Mouse (Mus musculus): ENCODE data around the gene Rpl10a.

Rpl10a gene

DNA sequence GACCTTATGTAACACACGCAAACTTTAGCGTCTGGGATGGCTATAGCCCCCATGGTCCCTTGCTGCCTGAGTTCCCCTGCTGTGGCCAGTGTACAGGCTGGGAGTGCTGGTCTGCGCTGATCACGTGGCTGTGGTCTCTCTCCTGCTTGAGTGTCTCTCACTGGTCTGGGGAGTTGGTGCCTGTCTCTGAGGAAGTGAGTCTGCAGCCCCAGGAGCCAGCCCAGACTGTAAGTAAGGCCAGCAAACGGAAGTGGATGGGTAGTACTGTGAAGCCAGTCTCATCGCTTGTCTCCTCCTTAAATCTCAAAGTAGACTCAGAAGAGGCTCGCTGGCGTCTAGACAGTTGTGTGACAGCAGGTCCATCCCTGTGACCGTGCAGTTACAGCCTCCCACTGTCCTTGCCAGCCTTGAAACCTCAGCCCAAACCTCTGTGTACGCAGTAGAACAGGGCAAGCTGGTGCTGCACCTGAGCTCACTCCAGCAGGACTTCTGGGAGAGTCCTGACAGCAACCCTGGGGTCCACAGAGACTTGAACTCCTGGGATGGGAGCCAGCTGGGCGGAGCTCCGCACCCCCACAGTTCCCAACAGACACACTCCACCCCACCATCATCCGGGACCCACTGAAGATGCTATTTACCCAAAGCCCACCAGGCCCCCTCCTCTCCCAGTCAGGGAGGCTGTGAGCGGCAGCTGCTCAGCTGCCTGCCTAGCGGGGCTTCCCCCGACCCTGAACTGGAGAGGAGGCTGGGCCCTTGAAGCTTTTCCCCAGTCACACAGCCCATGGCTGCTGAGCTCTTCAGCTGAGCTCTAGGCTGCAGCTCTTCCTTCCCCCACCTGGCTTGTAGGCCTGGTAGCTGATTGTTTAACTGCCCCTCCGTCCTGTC is 33.6 kb upstream of the Rpl10a start:
- POLR2A ChIA-PET: interaction anchor here in 3 of 4 experiments (0.5 to 3.2 kb wide), 11 partner anchors 9 to 69 kb away, joined by 3 to 8 read pairs (median 3); partner anchors contain the start of gene Fance (in 1 of the 3)
- CTCF ChIA-PET: interaction anchor here (0.6 to 1.5 kb wide), 16 partner anchors 8 to 496 kb away, joined by 3 to 8 read pairs (median 4); partner anchors contain the start of gene Ppard (in 1 of the 4)

DNA sequence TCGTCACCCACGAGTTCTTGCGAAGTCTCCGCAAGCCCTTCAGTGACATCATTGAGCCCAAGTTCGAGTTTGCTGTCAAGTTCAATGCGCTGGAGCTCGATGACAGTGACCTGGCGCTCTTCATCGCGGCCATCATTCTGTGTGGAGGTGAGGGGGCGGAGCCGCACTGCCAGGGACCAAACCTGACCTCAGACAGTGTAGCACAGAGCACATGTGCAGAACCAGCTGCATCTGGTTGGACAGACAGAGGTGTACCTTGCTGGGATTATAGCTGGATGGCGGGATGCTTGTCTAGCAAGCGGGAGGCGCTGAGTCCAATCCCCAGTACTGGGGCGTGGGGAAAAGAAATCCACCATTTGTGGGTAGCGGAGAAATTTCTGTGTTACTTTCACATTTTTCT is 29.4 kb upstream of the Rpl10a start:
- ChIA-PET CTCF (interaction anchor here in 3 of 4 experiments (0.6 to 3.2 kb wide), 13 partner anchors 10 to 85 kb away, joined by 3 to 13 read pairs (median 4); partner anchors contain the start of gene Ppard (in 1 of the 3)), POLR2A (interaction anchor here in 3 of 4 experiments (0.5 to 3.6 kb wide), 16 partner anchors 9 to 190 kb away, joined by 3 to 24 read pairs (median 3); partner anchors contain the start of genes Fance (in 2 of the 3) and Def6 (in 1 of the 3))

DNA sequence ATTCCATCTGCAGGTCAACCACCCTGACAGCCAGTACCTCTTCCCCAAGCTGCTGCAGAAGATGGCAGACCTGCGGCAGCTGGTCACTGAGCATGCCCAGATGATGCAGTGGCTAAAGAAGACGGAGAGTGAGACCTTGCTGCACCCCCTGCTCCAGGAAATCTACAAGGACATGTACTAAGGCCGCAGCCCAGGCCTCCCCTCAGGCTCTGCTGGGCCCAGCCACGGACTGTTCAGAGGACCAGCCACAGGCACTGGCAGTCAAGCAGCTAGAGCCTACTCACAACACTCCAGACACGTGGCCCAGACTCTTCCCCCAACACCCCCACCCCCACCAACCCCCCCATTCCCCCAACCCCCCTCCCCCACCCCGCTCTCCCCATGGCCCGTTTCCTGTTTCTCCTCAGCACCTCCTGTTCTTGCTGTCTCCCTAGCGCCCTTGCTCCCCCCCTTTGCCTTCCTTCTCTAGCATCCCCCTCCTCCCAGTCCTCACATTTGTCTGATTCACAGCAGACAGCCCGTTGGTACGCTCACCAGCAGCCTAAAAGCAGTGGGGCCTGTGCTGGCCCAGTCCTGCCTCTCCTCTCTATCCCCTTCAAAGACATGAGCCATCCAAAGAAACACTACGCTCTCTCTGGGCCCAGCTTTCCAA is 28.5 kb upstream of the Rpl10a start:
- ChIA-PET CTCF (interaction anchor here (0.5 to 3.2 kb wide), 6 partner anchors 9 to 215 kb away, joined by 3 to 12 read pairs (median 4); no protein-coding TSS in a partner anchor), POLR2A (interaction anchor here in 2 of 4 experiments (1.2 to 6.0 kb wide), 7 partner anchors 8 to 78 kb away, joined by 3 to 38 read pairs (median 8); partner anchors contain the start of genes Fance (in 2 of the 2) and Rpl10a (in 1 of the 2))

DNA sequence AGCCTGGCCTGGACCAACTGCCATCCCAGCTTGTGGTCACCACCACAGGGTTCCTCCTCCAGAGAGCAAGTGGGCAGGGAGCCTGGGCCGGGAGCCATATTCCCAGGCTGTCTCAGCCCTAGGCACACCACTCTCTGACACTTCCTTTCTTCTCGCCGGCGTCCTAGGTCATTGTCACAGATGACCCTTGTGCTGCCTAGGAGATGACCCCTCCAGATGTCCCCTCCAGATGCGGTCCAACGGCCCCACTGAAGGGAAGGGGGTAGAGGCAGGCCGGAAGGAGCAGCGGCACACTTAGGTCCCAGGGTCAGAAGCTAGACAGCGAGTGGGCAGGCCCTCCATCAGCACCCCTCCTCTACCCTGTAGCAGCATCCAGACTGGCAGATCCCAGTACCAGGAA is 27.9 kb upstream of the Rpl10a start:
- POLR2A ChIA-PET: interaction anchor here in 2 of 4 experiments (0.9 to 6.0 kb wide), 8 partner anchors 8 to 92 kb away, joined by 5 to 38 read pairs (median 7); partner anchors contain the start of genes Fance (in 2 of the 2), Def6 (in 1 of the 2) and Rpl10a (in 1 of the 2)
- CTCF ChIA-PET: interaction anchor here (0.5 to 3.2 kb wide), 9 partner anchors 9 to 434 kb away, joined by 3 to 12 read pairs (median 3); no protein-coding TSS in a partner anchor

DNA sequence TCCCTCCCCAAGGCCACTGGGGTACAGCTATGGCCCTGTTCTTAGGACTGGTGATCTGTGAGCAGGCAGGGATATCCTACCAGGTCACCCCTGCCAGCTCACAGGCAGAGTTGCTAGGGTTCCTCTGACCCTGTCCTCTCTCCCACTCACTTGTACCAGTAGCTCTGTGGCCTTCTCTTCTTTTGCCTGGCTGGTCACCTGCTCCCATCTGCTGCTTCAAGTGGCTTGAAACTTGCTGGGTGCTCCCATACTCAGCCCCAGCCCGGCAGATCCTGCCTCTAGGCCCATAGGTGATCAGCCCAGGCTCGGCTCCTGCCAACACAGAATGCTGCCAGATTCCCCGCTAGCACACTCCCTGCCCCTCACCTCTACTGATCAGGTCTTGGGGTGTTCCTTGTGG is 27.4 kb upstream of the Rpl10a start:
- ChIA-PET POLR2A (interaction anchor here in 2 of 4 experiments (0.8 to 6.0 kb wide), 10 partner anchors 9 to 93 kb away, joined by 3 to 38 read pairs (median 6); partner anchors contain the start of genes Fance (in 2 of the 2), Def6 (in 1 of the 2) and Rpl10a (in 1 of the 2)), CTCF (interaction anchor here (0.6 to 1.4 kb wide), 8 partner anchors 10 to 433 kb away, joined by 3 to 7 read pairs (median 3); partner anchors contain the start of genes Fance (in 1 of the 4) and Ppard (in 1 of the 4))

DNA sequence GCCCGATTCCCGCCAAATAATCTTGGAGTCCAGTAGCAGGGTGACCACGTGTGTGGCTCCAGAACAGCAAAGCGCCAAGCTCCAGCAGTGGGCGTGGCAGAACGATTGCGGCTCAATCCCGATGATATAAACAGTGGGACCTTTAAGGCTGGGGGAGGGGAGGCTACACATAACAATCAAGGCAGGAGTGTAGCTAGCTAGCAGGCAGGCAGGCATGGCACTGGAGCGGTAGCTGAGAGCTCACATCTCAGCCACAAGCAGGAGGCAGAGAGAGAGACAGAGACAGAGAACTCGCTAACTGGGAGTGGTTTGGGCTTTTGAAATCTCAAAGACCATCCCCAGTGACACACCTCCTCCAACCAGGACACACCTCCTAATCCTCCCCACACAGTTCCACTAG is 23.1 kb upstream of the Rpl10a start:
- ChIA-PET CTCF (interaction anchor here (0.9 to 4.1 kb wide), 18 partner anchors 8 to 285 kb away, joined by 3 to 28 read pairs (median 4); partner anchors contain the start of genes Fance (in 2 of the 4), Def6 (in 1 of the 4) and Ppard (in 1 of the 4)), POLR2A (interaction anchor here (0.5 to 6.0 kb wide), 33 partner anchors 8 to 115 kb away, joined by 3 to 38 read pairs (median 4); partner anchors contain the start of genes Def6 (in 2 of the 4), Fance (in 2 of the 4), Ppard (in 1 of the 4) and Rpl10a (in 1 of the 4))

DNA sequence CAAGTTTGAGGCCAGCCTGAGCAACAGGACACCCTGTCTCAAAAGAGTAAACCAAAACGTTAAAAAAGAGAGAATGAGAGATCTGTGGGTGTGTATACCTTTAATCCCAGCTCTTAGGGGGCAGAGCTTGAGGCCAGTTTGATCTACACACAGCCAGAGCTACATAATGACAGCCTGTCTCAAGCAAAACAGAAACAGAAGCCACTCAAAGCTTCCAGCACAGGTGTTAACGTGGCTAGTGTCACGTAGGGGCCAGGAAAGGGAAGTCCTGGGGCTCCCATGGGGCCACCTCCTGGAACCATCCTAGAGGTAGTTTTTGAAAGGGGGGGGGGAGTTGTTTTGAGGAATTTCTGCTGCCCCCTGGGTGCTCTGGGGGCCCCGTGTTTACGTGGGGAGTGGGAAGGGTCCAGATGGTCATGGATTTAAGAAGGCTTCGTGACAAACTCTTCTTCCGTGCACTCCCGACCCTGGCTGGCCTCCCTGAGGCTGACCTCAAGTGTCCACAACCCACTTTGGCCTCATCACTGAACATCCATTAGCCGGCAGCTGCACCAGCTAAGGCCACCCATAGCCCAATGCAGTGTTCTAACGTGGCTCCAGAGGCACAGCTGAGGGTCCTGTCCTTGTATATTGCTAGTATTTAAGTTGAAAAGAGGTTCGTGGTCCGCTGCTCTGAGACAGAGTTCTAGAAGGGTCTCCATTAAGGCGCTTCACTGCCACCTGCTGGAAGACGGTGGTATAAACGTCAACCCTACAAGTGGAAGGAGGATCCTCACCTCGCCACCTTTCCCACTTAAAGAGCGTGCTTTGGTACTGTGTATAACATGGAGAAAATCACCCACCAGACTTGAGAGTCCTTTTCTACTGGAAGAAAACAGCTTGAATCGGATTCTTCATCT is 19.7 kb upstream of the Rpl10a start:
- CTCF ChIA-PET: interaction anchor here (0.5 to 6.0 kb wide), 29 partner anchors 9 to 704 kb away, joined by 3 to 50 read pairs (median 5); partner anchors contain the start of genes Def6 (in 3 of the 4) and Ppard (in 1 of the 4)
- POLR2A ChIA-PET: interaction anchor here in 3 of 4 experiments (0.5 to 1.9 kb wide), 14 partner anchors 9 to 1492 kb away, joined by 3 to 9 read pairs (median 4); partner anchors contain the start of gene Ppard (in 1 of the 3)

DNA sequence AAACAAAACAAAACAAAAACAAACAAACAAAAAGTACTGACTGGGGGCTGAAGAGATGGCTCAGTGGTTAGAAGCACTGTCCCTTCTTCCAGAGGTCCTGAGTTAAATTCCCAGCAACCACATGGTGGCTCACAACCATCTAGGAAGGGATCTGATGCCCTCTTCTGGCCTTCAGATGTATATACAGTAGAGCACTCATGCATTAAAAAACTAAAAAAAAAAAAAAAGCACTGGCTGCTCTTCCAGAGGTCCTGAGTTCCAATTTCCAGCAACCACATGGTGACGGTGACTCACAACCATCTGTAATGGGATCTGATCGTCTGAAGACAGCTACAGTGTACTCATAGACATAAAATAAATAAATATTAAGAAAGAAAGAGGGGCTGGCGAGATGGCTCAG is 17.4 kb upstream of the Rpl10a start:
- CTCF ChIA-PET: interaction anchor here (0.6 to 6.0 kb wide), 10 partner anchors 47 to 741 kb away, joined by 3 to 50 read pairs (median 6); partner anchors contain the start of gene Def6 (in 1 of the 4)
- POLR2A ChIA-PET: interaction anchor here in 3 of 4 experiments (0.6 to 28.6 kb wide), 7 partner anchors 30 to 492 kb away, joined by 3 to 990 read pairs (median 10); partner anchors contain the start of genes Ppard (in 1 of the 3), Rpl10a (in 1 of the 3), Tead3 (in 1 of the 3) and Tulp1 (in 1 of the 3)

DNA sequence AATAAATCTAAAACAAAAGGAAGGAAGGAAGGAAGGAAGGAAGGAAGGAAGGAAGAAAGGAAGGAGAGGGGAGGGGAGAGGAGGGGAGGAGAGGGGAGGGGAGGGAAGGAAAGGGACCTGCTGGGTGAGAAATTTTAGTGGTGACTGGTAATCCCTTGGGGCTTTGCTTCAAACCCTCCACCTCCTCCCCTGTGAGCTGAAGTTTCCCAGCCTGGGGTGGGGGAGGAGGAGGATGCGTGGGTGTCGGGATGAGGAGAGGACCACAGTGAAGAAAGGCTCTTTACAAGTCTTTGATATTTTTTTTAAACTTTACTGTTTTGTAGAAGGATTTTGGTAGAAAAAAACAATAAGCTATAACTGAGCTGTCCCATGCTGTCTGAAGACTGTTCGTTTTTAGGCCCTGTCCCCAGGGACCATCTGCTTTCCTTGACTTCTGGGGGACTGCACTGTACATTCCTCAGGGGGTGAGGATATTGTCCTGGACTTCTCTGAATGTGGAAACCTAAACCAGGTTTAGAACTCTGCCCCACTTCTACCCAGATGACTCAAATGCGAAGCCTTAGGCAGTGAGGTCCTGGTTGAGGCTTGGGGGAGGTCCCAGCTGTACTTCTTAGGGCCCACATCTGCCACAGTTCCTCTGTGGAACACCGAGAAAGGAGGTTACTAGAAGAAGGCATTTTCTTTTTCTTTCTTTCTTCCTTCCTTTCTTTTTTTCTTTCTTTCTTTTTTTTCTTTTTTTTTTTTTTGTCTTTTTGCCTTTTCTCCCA is 16.7 kb upstream of the Rpl10a start:
- ChIA-PET POLR2A (interaction anchor here in 3 of 4 experiments (0.6 to 28.6 kb wide), 14 partner anchors 12 to 493 kb away, joined by 3 to 990 read pairs (median 3); partner anchors contain the start of genes Ppard (in 1 of the 3), Rpl10a (in 1 of the 3), Tead3 (in 1 of the 3) and Tulp1 (in 1 of the 3)), CTCF (interaction anchor here (0.6 to 6.0 kb wide), 12 partner anchors 13 to 741 kb away, joined by 3 to 41 read pairs (median 4); partner anchors contain the start of gene Def6 (in 1 of the 4))

DNA sequence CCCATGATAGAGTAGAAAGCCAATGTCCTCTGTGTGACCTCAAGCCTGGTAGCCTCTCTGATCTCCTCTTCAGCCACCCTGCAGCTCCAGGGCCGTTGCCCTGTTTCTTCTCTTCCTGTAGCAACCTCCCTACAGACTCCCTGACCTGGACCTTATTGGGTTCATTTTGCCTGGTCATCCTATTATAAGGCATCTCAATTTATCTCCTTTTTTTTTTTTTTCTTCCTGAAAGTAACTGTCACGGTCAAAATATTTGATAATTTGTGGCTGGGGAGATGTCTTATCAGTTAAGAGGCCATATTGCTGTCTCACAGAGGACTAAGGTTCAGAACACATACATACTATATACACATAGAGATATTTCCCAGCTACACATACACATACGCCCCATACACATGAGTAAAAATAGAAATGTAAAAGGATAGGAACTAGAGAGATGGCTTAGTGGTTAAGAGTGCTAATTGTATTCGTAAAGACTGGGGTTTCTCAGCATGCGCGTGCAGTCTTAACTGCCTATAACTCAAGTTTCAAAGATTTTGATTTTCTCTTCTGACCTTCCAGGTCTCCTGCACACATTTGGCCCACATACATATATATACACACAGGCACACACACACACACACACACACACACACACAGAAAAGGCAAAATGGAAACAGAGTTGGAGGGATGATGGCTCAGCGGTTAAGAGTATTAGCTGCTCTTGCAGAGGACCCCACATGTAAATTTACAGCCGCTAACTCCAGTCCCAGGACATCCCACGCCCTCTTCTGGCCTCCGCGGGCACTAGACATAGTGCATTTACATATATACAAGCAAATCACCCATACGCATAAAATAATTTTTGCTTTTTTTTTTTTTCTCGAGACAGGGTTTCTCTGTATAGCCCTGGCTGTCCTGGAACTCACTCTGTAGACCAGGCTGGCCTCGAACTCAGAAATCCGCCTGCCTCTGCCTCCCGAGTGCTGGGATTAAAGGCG is 15.7 kb upstream of the Rpl10a start:
- ChIA-PET POLR2A (interaction anchor here (0.5 to 28.6 kb wide), 39 partner anchors 8 to 456 kb away, joined by 3 to 990 read pairs (median 4); partner anchors contain the start of genes Def6 (in 2 of the 4), Ppard (in 2 of the 4), Rpl10a (in 2 of the 4) and Tead3 (in 1 of the 4)), CTCF (interaction anchor here (0.6 to 6.0 kb wide), 26 partner anchors 8 to 264 kb away, joined by 3 to 41 read pairs (median 4); partner anchors contain the start of genes Def6 (in 2 of the 4) and Ppard (in 1 of the 4))

DNA sequence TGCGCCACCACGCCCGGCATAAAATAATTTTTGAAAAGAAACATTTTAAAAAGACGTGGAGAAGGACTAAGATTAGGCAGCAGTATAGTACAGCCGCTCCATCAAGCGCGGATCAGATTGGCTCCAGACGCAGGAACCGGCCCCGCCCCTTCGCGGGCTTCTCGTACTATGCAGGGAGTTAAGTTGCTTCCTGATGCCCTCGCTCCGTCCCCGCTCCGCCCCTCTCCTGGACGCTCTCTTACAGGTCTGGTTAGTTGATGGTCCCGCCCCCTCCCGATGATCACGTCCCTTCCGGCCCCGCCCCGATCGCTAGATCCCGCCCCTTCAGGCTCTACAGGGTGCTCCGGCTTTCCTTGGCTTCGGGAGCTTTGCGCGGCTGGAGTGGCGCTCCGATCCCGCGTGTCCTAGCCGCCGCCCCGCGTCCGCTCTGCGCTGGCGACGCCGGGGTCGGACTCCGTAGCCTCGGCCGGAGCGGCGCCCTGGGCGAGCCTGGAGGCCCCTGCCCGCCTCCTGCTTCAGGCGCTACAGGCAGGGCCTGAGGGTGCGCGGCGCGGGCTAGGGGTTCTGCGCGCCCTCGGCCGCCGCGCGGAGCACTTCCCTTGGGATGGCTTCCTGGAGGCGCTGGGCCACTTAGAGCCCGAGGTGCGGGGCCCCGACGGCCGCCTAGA is 14.9 kb upstream of the Rpl10a start, which contains the start of gene Fance:
Gene Fance, plus strand, starts transcription at position 308 of the 668 bp plus-strand sequence.
- ChIA-PET CTCF (interaction anchor here (0.5 to 6.0 kb wide), 26 partner anchors 9 to 529 kb away, joined by 3 to 41 read pairs (median 5); partner anchors contain the start of genes Def6 (in 2 of the 4) and Ppard (in 1 of the 4)), POLR2A (interaction anchor here (0.5 to 28.6 kb wide), 39 partner anchors 9 to 886 kb away, joined by 3 to 990 read pairs (median 4); partner anchors contain the start of genes Def6 (in 2 of the 4), Ppard (in 2 of the 4), Rpl10a (in 2 of the 4) and Tead3 (in 1 of the 4))

DNA sequence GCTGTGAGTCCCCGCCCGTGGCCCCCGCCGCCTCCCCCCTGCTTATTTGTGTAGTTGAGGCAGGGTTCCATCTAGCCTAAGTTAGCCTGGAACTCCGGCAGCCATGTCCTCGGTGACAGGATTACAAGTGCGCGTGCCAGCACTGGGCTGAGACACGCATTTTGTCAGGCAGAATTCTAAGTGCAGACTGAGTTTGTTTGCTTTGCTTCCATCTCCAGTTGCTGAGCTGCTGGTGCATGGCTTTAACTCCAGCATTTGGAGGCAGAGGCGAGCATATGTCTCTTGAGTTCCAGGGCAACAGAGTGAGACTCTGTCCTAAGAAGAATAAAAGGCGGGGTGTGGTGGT is 14.4 kb upstream of the Rpl10a start:
- ChIA-PET POLR2A (interaction anchor here (0.6 to 28.6 kb wide), 34 partner anchors 9 to 886 kb away, joined by 3 to 990 read pairs (median 4); partner anchors contain the start of genes Def6 (in 2 of the 4), Rpl10a (in 2 of the 4), Tead3 (in 1 of the 4) and Tulp1 (in 1 of the 4)), CTCF (interaction anchor here (0.5 to 3.1 kb wide), 21 partner anchors 9 to 529 kb away, joined by 3 to 41 read pairs (median 5); partner anchors contain the start of gene Ppard (in 1 of the 4))

DNA sequence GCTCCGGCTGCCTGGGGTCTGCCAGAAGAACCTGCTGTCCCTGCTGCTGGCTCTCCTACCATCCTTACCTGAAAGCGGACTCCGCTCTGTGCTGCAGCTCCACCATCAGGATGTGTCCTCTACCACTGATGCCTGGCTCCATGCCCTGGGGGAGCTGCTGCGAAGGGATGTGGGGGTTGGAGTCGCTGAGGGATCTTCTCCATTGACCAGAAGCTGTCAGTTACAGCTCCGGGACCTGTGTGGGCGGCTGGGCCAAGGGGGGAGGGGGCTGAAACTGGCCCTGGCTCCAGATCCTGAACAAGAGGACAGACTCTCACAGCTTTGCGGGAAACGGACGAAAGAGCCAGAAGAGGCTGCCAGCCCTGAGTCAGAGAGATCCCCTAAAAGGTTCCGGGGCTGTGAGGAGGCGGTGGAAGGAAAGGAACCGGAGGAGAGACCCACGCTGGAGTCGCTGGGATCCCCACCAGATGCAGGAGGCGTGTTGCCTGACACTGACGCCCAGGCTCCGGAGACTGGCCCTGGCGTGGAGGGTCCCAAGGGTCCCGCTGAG is 12.6 kb upstream of the Rpl10a start:
- ChIA-PET CTCF (interaction anchor here (0.5 to 3.2 kb wide), 24 partner anchors 11 to 1383 kb away, joined by 3 to 47 read pairs (median 6); partner anchors contain the start of genes Phf1 (in 1 of the 4) and Ppard (in 1 of the 4)), POLR2A (interaction anchor here in 3 of 4 experiments (0.5 to 28.6 kb wide), 15 partner anchors 10 to 209 kb away, joined by 3 to 990 read pairs (median 7); partner anchors contain the start of genes Rpl10a (in 3 of the 3), Tead3 (in 1 of the 3) and Tulp1 (in 1 of the 3))
